Mouse (Mus musculus): Measurements from ENCODE around the gene Gucy2c. TPM values are rescaled to one million over a fixed set of nuclear protein-coding genes. Genes with fewer than 3 reads are reported as not detected.
"Not testable (repeated sequence)": the region's sequence is repeated elsewhere in the genome, so short reads cannot be mapped to it uniquely, and the experiment has no call there.

Gene Gucy2c
- total RNA-seq, 4 experiments from 2014 or later = 0.41 to 0.76 (median 0.63) TPM

DNA sequence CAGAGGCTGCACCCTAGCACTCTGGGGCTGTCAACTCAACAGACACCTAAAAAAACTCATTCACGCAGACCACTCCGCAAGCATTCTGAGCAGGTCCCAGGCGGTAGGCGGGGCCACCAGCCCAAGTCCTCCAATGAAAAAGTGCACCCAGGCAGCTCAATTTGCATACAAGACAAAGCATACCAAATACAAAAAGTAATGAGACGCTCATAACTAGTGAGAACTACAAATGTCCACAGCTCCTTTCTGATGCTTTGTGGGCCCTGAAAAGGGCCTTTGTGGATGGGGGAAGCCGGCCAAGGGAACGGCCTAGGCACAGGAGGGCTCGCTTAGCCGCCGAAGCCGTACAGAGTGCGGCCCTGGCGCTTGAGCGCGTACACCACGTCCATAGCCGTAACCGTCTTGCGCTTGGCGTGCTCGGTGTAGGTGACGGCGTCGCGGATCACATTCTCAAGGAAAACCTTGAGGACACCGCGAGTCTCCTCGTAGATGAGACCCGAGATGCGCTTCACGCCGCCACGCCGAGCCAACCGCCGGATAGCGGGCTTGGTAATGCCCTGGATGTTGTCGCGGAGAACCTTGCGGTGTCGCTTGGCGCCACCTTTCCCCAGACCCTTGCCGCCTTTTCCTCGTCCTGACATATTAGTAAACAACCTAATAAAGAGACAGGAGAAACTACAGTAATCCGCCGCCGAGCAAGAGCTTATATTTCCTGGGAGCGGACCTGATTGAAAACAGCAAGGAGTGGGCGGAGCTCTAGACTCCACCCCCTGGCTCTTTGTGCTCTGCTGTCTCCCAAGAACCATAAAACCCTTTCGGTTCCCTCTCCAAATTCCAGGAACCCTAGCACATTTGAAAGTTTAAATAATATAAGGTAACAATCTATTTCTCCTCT is 22.4 kb upstream of the Gucy2c start, which contains the start of gene Hist4h4:
Gene Hist4h4 (minus strand): TSS at position 677 of the 895 bp plus-strand sequence.
- peak; percentile 91 to 98 for DNase-seq (ENCODE audit: low spot score in 2 of 2)

DNA sequence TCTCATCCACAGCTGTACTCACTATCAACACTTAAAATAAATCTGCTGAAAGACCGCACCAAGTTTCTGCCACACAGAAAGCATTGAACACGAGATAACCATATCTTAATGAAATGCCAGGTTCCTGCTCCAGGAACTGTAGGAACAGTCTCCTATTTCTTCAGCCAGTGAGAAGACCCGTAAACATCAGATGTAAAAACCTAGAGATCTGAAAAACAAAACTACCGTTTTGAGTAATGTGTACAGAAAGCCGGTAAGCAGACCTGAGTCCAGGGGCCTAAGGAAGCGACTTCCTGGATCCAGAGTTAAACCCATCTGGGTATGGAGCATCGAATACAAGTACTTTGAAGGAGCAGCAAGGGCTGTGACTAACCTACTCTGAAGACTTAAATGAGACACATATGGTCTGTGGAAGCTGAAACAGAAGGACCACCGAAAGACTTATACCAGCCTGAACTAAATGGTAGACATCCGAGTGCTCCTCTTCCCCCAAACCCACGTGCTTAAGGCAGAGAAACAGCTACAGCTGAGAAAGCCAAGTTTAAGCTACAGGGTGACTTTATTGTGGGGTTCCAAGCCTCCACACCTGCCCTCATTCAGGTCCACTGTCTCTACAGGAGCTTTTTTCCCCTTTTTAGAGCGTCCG is 21.7 kb upstream of the Gucy2c start:
- no peak for DNase-seq (ENCODE audit: low spot score in 2 of 2)

DNA sequence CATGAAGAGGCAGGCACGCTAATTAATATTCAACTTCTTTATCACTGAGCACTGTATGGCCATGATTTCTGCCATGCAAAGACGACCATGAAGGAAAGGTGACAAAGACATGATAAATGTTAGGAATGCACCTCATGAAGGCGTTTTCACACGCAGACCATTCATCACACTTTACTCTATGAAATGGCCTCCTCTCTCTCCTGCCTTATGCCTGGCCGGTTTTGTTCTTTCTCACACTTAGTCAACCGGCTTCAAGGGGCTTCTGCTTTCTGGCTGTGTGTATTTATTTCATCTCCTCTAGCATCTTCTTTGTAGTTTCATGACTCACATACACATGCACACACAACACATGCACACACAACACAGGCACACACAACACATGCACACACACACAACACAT is 19.7 kb upstream of the Gucy2c start:
- DNase-seq (ENCODE audit: low spot score in 2 of 2) = no peak

DNA sequence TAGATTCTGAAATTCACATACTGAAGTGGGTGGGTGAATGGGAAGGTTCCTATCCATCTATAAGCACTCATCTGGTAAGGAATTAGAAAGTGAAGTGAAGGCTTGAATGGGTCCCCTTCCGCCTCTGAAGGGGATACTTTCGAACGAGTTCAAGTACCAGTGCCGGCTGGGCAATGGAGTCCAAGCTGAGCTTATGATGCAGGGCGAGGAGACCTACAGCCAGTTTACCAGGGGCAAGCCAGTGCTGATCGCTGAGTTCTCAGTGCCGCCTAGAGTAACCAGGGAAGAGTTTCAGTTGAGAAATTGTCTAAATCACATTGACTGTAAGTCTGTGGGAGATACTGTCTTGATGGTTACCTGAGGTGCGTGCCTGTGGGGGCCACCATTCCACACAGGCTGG is 19.1 kb upstream of the Gucy2c start:
- no peak for DNase-seq (ENCODE audit: low spot score in 2 of 2)

DNA sequence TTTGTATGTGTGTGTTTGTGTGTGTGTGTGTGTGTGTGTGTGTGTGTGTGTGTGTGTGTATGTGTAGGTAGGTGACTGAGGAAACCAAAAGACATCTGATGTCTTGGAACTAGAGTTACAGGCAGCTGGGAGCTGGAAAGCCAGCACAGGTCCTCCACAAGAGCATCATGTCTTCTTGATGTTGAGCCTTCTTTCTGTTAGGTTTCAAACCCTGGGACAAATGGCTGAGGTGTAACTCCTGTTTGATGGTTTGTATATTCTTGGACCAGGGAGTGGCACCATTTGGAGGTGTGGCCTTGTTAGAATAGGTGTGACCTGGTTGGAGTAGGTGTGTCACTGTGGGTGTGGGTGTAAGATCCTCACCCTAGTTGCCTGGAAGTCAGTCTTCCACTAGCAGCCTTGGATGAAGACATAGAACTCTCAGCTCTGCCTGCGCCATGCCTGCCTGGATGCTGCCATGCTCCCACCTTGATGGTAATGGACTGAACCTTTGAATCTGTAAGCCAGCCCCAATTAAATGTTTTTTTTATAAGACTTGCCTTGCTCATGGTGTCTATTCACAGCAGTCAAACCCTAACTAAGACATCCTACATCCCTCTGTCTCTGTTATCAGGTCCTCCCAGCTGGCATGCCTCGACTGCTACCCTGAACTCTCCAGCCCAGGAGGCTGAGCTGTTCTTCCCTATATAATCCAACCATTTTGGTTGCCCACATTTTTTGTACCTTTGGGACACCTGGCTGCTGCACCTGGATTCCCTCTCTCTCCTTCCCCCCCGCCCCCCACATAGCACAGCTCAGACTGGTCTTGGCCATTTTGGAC is 16.5 kb upstream of the Gucy2c start:
- not testable (repeated sequence) for DNase-seq (ENCODE audit: low spot score in 2 of 2)

DNA sequence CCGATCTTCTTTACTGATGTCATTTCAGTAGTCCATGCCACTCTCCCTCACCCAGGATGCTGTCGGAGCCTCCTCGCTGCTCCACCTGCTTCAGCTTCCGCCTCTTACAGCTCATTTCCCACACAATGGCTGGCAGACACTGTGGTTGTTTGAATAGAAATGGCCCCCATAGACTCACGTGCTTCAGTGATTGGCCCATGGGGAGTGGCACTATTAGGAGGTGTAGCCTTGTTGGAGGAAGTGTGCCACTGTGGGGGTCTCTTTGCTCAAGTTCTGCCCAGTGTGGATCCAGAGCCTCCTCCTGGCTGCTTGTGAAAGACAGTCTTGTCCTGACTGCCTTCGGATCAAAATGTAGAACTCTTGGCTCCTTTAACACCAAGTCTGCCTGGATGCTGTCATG is 14.3 kb upstream of the Gucy2c start:
- DNase-seq (ENCODE audit: low spot score in 2 of 2) = no peak

DNA sequence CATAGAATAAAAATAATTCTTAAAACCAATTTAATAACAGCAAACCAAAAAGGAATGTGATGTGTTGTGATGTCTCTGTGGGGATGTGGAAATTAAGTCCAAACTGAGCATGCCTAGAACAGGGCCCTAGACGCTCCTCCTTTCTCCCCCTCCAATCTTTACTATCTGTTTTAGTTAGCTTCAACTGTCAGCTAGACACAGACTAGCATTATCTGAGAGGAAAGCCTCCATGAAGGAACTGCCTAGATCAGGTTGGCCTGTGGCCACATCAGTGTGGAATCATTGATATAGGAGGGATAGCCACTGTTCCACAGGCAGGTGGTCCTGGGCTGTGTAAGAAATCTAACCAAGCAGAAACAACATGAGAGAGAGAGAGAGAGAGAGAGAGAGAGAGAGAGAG is 13.5 kb upstream of the Gucy2c start:
- no peak for DNase-seq (ENCODE audit: low spot score in 2 of 2)

DNA sequence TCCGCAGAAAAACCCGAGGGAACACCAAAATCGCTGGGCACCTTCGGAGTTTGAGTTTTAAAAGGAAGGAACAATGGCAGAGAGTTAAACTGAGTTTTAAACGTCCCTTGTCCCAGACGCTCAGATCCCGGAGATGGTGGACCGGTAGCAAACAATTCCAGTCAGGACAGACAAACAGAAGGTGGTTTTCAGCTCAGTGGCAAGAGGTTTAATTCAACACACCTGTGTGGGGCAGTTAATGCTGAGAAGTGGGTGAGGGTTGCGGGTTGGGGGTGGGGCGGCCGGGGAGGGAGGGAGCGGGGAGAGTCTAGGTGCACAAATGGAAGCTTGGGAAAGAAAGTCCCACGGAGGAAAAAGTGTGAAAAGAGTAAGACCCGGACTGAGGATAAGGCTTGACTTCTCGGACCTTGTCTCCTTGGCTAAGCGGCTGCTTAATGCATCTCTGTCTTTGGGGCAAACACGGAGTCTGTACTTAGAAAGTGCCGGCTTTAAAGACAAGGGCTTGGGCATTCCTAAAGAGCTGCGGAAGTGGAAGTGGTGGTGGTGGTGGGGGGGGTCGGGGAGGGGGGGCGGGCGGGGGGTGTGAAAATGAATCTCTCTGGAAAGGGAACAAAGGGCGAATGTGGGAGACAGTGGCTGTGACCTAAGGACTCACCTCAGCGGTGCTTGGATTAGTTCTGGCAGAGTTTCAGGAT is 12.4 kb upstream of the Gucy2c start:
- DNase-seq (ENCODE audit: low spot score in 2 of 2) = no peak

DNA sequence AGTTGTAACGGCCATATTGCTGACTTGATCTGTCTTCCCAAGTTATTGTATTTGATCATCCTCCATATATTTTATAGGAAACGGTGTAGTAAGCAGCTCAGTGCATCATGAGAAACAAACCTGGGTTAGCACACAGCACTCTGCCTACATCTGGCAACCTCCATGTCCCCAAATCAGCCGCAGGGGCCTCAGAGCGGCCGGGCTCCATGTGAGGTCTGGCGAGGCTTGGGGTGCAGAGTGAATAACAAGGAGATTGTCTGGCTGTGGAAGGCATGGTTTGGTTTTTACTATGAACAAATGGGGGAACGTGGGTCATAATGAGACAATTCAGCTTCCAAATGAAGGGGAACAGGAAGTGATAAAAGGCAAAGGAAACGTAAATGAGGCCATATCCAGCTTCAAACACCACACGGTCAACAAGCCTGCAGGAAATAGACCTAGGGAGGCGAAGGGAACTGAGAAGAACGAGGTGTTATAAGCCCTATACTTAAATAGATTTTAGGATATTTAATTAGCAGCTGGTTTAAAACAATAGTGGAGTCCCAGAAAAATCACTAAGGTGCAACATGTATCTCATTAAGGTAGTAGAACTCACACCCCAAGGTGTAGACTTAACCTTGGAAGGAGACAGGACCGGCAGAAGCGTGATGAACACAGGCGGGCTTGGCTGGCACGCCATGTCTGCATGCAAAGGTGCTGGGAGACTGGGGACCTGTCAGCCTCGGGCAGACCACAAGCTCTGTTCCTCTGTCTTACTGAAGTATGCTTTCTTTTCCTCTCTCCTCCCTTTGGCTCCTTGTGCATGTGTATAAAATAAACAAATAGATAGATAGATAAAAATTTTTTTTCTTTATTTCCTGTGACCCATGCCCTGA is 11.6 kb upstream of the Gucy2c start:
- no peak for DNase-seq (ENCODE audit: low spot score in 2 of 2)

DNA sequence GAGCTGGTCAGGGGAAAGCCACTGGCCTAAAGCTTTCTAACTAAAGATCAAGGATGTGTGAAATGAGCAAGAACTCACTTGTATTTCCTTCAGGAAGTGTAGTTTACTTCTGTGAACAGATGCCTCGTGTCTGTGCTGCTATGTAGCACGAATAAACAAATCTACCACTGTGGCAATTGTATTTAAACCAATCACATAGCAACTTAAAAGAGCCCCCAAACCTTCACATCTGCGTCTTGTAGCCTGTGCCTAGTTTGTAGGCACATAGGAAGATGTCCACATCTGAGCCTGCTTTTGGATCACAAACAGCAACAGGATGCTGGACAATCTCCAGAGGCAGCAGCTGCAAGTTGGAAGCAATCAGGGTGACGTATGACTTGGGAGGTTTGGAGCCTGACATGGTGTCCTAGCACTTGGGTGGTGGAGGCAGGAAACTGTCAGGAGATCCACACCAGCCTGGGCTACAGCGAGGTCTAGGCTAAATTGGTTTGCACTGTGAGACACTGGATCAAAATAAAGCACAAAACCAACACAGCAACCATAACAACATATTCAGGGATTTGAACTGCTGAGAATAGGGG is 7.9 kb upstream of the Gucy2c start:
- no peak for DNase-seq (ENCODE audit: low spot score in 2 of 2)

DNA sequence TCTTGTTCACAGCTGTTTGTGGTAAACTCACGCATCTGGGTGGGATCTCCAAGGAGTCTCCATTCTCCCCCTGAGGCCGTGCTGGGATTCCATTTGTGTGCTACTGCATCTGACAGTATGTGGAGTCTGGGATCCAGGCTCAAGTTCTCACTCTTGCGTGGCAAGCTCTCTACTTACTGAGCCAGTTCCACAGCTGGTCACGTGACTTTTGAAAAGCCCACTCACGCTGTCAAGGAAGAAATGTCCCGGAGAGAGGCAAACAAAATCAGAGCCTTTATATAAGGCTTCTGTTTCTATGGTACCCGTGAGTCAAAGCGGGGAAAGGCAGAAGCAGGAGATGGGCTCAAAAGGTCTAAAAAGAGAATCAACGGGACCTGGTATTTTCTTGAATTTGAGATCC is 1.2 kb upstream of the Gucy2c start:
- no peak for DNase-seq (ENCODE audit: low spot score in 2 of 2)

DNA sequence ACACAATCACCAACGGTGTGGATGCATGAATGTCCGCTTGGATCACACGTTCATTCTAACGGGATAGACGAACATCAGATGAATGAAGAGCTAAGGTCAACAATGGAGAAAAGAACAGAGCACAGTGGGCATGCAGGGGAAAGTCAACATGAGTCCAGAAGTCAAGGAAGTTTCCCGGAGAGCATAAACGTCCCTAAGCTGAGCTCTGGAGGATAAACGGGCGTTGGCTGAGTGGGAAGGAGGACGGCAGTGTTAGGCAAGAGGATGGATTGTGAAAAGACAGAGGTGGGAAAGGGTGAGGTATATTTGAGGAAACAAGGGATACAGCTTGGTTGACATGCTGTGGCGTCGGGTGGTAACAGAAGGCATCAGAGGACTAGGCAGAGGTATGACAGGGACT is 581 bp upstream of the Gucy2c start:
- no peak for DNase-seq (ENCODE audit: low spot score in 2 of 2)

DNA sequence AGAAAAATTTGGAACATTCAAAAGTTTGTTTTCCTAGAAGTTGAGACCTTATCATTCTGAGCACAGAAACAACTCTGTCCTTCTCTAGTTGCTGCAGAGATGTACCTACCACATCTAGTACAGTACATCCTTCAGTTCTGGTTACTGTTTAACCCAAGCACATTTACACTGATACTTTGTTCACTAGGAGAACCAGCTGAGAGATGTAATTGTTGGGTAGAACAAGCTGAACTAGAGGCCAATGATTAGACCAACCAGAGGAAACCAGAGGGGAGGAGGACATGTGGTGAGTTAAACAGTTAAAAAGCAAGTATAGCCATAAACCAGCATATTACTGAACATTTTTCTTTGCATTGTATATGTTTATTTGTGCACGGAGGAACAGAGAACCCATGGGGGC is 5.2 kb downstream of the Gucy2c start:
- no peak for DNase-seq (ENCODE audit: low spot score in 2 of 2)

DNA sequence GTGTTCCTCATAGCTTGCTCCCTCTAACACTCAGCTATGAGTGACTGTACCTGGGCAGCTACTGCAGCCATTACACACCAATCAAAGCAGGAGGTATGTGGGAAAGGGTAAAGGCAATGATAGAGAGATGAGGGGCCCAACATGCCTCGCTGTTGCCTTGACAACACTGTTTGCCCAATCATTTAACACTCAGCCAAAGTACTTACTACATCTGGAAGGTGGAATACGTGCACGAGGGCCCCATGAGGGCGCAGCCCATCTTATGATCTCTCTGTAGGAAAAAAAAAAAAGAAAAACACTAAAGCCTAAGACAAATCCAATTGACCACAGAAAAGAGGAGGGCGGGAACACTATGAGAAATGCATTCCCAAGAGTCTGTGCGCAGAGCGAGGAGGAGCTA is 11.7 kb downstream of the Gucy2c start:
- no peak for DNase-seq (ENCODE audit: low spot score in 2 of 2)

DNA sequence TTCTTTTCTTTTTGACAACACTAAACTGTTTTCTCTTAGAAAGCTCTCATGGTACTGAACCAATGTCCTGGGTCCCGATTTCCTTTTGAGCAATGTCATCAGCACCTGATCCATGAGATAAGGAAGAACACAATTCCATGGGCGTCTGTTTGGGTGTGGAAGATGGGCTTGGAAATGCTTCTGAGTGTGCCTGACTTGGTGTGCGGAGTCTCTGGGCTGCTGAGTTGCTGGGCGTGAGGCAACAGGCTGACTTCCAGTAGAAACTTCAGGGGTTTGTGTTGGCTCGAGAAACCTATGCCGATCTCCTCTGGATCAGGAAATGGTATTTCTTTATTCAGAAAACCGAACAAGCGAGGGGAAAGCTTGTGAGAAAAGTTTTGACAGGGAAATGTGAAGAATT is 12.4 kb downstream of the Gucy2c start:
- no peak for DNase-seq (ENCODE audit: low spot score in 2 of 2)

DNA sequence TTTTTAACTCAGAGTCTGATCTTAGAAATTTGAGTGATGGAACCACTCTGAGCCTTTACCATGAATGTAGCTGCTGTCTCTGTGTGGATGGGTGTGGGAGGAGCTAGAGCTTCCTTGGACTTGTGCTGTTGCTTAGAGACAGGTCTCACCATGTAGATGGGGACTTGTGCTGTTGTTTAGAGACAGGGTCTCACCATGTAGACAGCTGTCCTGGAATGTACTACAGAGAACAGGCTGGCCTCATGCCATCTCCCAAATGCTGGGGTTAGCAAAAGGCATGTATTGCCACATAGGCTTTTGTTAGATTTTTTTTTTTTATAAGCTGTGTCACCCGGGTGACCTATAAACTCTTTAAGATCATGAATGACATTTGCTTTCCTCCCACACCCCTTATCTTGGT is 17.7 kb downstream of the Gucy2c start:
- no peak for DNase-seq (ENCODE audit: low spot score in 2 of 2)

DNA sequence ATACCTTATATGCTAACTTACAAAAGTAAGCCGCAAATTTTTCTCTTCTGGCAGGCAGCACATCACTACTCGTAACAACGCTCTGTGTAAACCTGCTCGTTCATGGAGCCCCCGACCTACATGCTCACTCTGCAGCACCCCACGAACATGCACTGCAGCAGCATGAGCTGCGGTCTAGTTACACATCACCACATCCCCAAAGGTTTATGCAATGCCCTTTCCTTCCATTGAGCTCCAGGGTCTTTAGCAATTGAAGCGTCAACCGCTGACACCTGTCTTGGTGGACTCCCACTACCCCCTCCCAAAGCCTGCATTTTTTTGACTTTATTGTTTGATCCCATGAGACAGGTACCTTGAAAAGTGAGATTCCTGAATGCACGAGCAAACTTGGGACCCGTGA is 31.0 kb downstream of the Gucy2c start:
- DNase-seq (ENCODE audit: low spot score in 2 of 2) = no peak

DNA sequence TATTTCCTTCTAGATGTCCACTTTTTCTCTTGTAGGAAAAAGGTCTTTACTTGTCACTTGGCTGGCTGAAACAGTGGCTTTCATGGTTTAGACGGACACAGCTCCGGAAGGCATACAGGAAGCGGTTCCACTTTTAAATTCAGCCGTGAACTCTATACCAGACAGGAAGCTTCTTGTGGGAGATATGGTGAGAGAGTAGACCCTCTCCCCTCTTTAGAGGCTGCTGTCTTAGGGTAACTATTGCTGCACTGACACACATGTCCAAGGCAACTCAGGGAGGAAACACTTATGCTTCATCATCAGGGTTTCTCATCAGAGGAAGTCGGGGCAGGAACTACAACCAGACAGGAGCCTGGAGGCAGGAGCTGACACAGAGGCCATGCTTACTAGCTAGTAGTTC is 36.0 kb downstream of the Gucy2c start:
- no peak for DNase-seq (ENCODE audit: low spot score in 2 of 2)

DNA sequence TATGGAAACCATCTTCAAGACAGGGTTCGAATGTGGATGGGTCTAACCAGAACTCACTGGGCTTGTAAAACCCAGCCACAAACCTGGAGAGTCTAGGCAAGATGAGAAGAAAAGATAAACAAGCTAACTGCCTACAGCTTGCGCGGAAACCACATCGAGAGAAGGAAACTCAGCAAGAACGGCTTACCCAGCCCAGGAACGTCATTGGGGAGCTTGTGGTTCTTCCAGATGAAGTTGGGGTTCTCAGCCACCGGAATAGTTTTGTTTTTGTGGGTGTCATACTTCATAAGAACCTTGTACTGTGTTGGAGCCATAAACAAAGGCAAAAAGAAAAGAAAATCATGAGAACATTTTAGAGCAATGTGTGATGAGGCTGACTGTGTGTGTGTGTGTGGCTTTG is 37.8 kb downstream of the Gucy2c start:
- DNase-seq (ENCODE audit: low spot score in 2 of 2) = no peak

Data from layer of hippocampus, adult 8-10 months (tissue).